Mouse (Mus musculus) liver, postnatal 0 days (tissue): Measurements from ENCODE around the gene Il4ra. TPM values are rescaled to one million over a fixed set of nuclear protein-coding genes. Genes with fewer than 3 reads are reported as not detected.
A peak's percentile ranks its signal among the peaks of the same experiment; 100 is the strongest.

Experiments
- ATAC-seq: fragments of 200-750 bp; cut with Nextera tagmentation; 2 replicates; pipeline ENCODE4 v1.8.0; 2017; ENCODE audit warnings: mild to moderate bottlenecking, moderate library complexity
- DNase-seq: peaks from one replicate; pipeline ENCODE4 v3.0.0-alpha.2; 2016
- H3K27ac ChIP-seq: fragments of 300-500 bp; sonication (generic); 2 replicates; pipeline ENCODE4 v1.5.1; 2014; ENCODE audit warnings: antibody characterized with exemption, moderate library complexity, mild to moderate bottlenecking, low read depth
- H3K27me3 ChIP-seq: fragments of 300-500 bp; sonication (generic); 2 replicates; pipeline ENCODE4 v1.6.1; 2014; ENCODE audit warnings: low read length, control low read depth, mixed read lengths; ENCODE audit not compliant: insufficient read depth
- H3K36me3 ChIP-seq: fragments of 300-500 bp; sonication (generic); replicated peaks from 2 replicates; pipeline ENCODE4 v1.6.1; 2014; ENCODE audit warnings: mild to moderate bottlenecking, control low read depth, low read length, moderate library complexity, mixed read lengths; ENCODE audit not compliant: insufficient read depth
- H3K4me1 ChIP-seq: fragments of 300-500 bp; sonication (generic); 2 replicates; pipeline ENCODE4 v1.6.1; 2014; ENCODE audit warnings: antibody characterized with exemption, mild to moderate bottlenecking, control low read depth; ENCODE audit not compliant: insufficient read depth
- H3K4me2 ChIP-seq: fragments of 300-500 bp; sonication (generic); 2 replicates; pipeline ENCODE4 v1.6.1; 2014; ENCODE audit warnings: low read depth, mild to moderate bottlenecking, low read length, moderate library complexity, mixed read lengths
- H3K4me3 ChIP-seq: fragments of 300-500 bp; sonication (generic); 2 replicates; pipeline ENCODE4 v1.5.1; 2014; ENCODE audit warnings: low read depth, low read length
- H3K9ac ChIP-seq: fragments of 300-500 bp; sonication (generic); replicated peaks from 2 replicates; pipeline ENCODE4 v1.6.1; 2014; ENCODE audit warnings: mild to moderate bottlenecking, moderate library complexity
- H3K9me3 ChIP-seq: fragments of 300-500 bp; sonication (generic); 2 replicates; pipeline ENCODE4 v1.6.1; 2016; ENCODE audit warnings: mild to moderate bottlenecking, control low read depth, low read length, mixed read lengths
- CTCF ChIP-seq: sonication (generic); IDR thresholded peaks from 2 replicates; pipeline ENCODE4 v1.5.1; 2016; ENCODE audit warnings: antibody characterized with exemption, low read depth
- EP300 ChIP-seq: IDR thresholded peaks from 2 replicates; pipeline ENCODE4 v1.6.1; 2016; ENCODE audit warnings: antibody characterized with exemption, low read depth, mild to moderate bottlenecking
- WGBS: fragments of 180-500 bp; shearing (Covaris S2); extraction: QIAGEN DNeasy Blood & Tissue Kit; methylation state at CpG from one replicate; pipeline ENCODE4 v1.1.7; 2014; ENCODE audit not compliant: insufficient replicate concordance; 5-methylcytosine and 5-hydroxymethylcytosine counted together
- polyA plus RNA-seq: library from polyadenylated mRNA; unstranded; fragments of >200 nt; fragmentation: Nextera tagmentation; extraction: Ambion mirVana; gene quantifications from 2 replicates; pipeline ENCODE4 v1.2.1, GENCODE M21; 2015

The Il4ra gene
- polyA plus RNA-seq, 1 experiment from 2014 or later: 9.5 TPM

GRCm38 (mm10) chr7:125601821-125602448, 50.0 kb downstream of the Il4ra start:
- no peak for ATAC-seq
- H3K36me3 ChIP-seq: no peaks in the 10 kb centered on the region
- H3K27ac ChIP-seq: peak overlapping the region; percentile 20; the same call in 1 of the 2 replicates
- no peak overlapping the region for H3K9ac ChIP-seq
- no peak for DNase-seq
- no peak overlapping the region for H3K4me2 ChIP-seq
- no peak overlapping the region for H3K4me3 ChIP-seq
- peaks cover 25% of the 10 kb centered on the region for H3K4me1 ChIP-seq
- WGBS: 52% methylated on average over 11 of the region's 11 CpGs
- H3K9me3 ChIP-seq: no peaks in the 10 kb centered on the region
- TF ChIP-seq EP300 (no peak), CTCF (no peak)
- H3K27me3 ChIP-seq: peaks cover 4% of the 10 kb centered on the region; the same call in 1 of the 2 replicates

DNA sequence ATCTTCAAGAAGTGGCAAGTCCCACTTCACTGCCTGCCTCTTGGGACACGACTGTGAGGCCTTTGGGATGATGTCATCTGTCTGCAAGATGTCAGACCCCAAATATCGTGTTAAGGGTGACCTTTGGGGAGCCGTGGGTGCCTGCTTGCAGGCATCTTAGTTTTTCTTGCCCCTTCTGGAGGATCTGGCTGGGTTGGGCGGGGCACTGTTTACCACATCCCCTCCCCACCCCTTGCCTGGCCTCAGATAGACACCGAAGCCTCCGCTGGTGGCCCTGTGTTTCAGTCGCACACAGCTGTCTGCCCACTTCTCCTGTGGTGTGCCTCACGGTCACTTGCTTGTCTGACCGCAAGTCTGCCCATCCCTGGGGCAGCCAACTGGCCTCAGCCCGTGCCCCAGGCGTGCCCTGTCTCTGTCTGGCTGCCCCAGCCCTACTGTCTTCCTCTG, 51.3 kb downstream of the Il4ra start, which contains the start of gene Il21r:
TSS of gene Il21r (plus strand) at position 245 of the 447 bp plus-strand sequence.
- Histone ChIP-seq H3K4me1 (peaks cover 25% of the 10 kb centered on the region), H3K36me3 (no peaks in the 10 kb centered on the region), H3K9me3 (no peaks in the 10 kb centered on the region), H3K4me2 (peak within 1 kb of the TSS; percentile 45), H3K4me3 (peak within 1 kb of the TSS; percentile 6; the same call in 1 of the 2 replicates), H3K9ac (0 out of 2 replicates have a peak within 1 kb of the TSS, but pooled peaks have one; percentile 7), H3K27me3 (peaks cover 4% of the 10 kb centered on the region; the same call in 1 of the 2 replicates), H3K27ac (peak within 1 kb of the TSS; percentile 66)
- ATAC-seq (peak; percentile 26; the same call in 1 of the 2 replicates), DNase-seq (peak; percentile 56)
- no peak for TF ChIP-seq CTCF
- TF ChIP-seq EP300: no peak
- WGBS: 20% methylated on average over 11 of the region's 11 CpGs

- Histone ChIP-seq H3K27ac (no peak overlapping the region), H3K36me3 (no peaks in the 10 kb centered on the region), H3K4me2 (no peak overlapping the region), H3K9me3 (no peaks in the 10 kb centered on the region), H3K4me3 (no peak overlapping the region), H3K27me3 (peaks cover 4% of the 10 kb centered on the region; the same call in 1 of the 2 replicates), H3K9ac (no peak overlapping the region), H3K4me1 (peaks cover 22% of the 10 kb centered on the region)
- ATAC-seq (no peak), DNase-seq (no peak)
- 65% methylated on average over 12 of the region's 12 CpGs for WGBS
- TF ChIP-seq CTCF (no peak), EP300 (no peak)
Observed at GRCm38 (mm10) chr7:125604362-125605319, 52.7 kb downstream of the Il4ra start.

DNA sequence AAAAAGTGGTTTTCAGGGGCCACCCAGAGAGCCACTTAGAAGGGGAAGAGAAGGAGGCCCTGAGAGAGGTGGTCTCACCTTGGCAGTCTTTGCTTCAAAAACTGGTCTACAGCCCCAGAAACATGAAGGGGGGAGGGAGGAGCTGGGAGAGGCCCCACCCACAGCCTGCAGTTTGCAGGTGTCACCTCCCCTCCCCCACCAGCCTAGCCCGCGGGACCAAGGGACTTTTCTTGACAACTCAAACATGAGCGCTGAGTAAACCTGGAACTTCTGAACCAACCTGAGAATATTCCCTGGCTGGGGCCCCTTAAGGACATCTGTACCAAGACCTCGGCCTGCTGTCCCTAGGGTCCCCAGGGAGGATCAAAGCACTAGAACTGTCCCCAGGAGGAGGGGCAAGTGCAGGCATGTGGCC, 53.8 kb downstream of the Il4ra start:
- 46% methylated on average over 4 of the region's 4 CpGs for WGBS
- DNase-seq: peak; percentile 46

DNA sequence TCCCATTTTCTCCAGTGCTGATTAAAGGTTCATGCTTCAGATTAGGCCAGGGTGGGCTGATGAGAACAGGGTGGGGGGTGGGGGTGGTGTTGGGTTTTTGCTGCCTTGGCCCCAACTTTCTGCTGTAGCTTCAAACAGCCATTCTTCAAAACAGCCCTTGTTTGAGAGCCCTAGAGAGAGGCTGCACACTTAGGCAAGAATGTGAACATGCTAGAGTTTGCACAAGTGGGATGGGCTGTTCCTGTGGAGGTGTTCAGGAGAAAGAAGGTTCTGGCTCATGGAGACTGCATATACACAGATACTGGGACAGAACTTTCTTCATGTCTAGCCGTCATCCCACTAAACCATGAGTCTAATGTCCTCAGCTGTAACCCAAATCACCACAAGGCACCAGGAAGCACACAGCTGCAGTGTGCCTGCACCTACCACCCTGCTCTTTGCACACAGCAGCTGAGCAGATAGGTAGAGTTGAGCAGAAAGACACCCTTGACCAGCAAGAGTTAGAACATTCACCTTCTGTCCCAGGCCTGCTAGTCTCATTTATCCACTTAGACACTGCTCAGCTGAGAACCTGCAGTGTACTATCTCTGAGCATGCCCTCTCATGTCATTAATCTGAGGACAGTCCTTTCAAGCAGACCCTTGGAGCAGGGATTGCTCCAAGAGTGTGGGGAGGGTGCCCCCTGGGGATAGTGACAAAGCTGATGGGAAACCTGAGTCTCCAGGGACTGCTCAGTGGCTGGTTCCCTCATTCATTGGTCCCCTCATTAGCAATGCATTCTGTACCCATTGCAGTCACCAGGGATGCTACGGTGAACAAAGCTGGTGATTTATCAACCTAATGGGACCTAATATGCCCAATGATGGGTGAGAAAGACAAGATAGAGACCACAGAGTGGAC, 54.6 kb downstream of the Il4ra start:
- Histone ChIP-seq H3K27me3 (peaks cover 4% of the 10 kb centered on the region; the same call in 1 of the 2 replicates), H3K9ac (no peak overlapping the region), H3K9me3 (no peaks in the 10 kb centered on the region), H3K36me3 (no peaks in the 10 kb centered on the region), H3K4me1 (peaks cover 16% of the 10 kb centered on the region), H3K27ac (no peak overlapping the region), H3K4me2 (no peak overlapping the region), H3K4me3 (no peak overlapping the region)
- ATAC-seq: no peak
- WGBS: 71% methylated on average over 2 of the region's 2 CpGs
- TF ChIP-seq CTCF (no peak), EP300 (no peak)
- DNase-seq: no peak

More for the DNA sequence above, 53.8 kb downstream of the Il4ra start:
- TF ChIP-seq EP300: no peak
- TF ChIP-seq CTCF: no peak
- Histone ChIP-seq H3K4me2 (no peak overlapping the region), H3K27ac (no peak overlapping the region), H3K27me3 (peaks cover 4% of the 10 kb centered on the region; the same call in 1 of the 2 replicates), H3K36me3 (no peaks in the 10 kb centered on the region), H3K9ac (no peak overlapping the region), H3K4me3 (no peak overlapping the region), H3K4me1 (peaks cover 19% of the 10 kb centered on the region), H3K9me3 (no peaks in the 10 kb centered on the region)
- ATAC-seq: 0 out of 2 replicates have a peak, but pooled peaks have one; percentile 12
